In the genomic region with DNA sequence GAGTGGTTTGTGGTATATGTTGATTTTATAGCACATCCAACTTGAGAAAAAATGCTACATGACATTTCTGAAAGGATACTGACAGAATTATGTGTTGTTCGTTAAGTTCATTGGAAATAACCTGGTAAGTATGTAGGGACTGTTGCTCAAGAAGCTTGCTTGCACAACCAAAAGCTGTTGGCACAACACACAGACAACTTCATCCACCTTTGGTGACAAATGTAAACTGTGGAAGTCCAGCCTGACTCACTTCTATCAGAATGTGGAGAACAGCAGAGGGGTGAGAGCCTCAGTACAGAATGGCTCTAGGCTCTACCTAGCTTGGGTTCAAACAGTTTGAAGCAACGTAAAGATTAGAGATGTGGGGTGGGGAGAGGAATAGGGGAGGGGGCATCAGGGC, we compare ENCODE assay signal across 29 mouse cellular contexts. TPM values are rescaled to one million over a fixed set of nuclear protein-coding genes. Genes with fewer than 3 reads are reported as not detected.
DNase-seq lines count a peak whose midpoint lies in the region; ATAC-seq and TF ChIP-seq lines count a peak whose summit lies in the region.
"Had no signal": no experiment of that assay in that cellular context is flagged by ENCODE, and none has a peak within 500 bp of the region (broad histone marks: within the 10 kb centered on the region; RNA-seq: fewer than 3 reads in every experiment).

No protein-coding gene starts in this region.

- DNase-seq in heart, adult 11 months, result peak; percentile 19
- DNase-seq in heart, adult 8-10 months (ENCODE audit: low spot score), result no peak
- peak; percentile 29 for DNase-seq in lung, postnatal 0 days (ENCODE audit: low spot score)
- DNase-seq in lung, postnatal 10 days, result no peak
- peak; percentile 36 for DNase-seq in fat pad, adult 2 months (ENCODE audit: extremely low read depth, low read depth, low spot score)
- DNase-seq in forebrain, embryonic 11.5 days (ENCODE audit: low spot score), result no peak
- DNase-seq in cerebellum, postnatal 10 days, result no peak
- DNase-seq: adrenal gland, postnatal 36 days; B cell, adult 2 months; cerebellum, adult 2 months; cerebellum, postnatal 25 days; gastrocnemius, postnatal 25 days; heart, postnatal 14 days; kidney, adult 18-20 months; kidney, postnatal 4 days; right cerebral cortex, postnatal 4 days; thymus, adult 18-20 months; thymus, postnatal 25 days had no signal

- WGBS in lung, postnatal 0 days, result 75% methylated on average over 2 of the region's 2 CpGs
- 87% methylated on average over 2 of the region's 2 CpGs for WGBS in forebrain, embryonic 11.5 days

- H3K9me3 ChIP-seq in lung, postnatal 0 days (ENCODE audit: low read length), result no peaks in the 10 kb centered on the region
- H3K9me3 ChIP-seq in forebrain, embryonic 11.5 days (ENCODE audit: control insufficient read depth, low read length), result no peaks in the 10 kb centered on the region
- H3K9me3 ChIP-seq: forebrain, embryonic 15.5 days; hindbrain, embryonic 10.5 days; limb, embryonic 13.5 days; liver, embryonic 15.5 days; neural tube, embryonic 12.5 days had no signal

- no peak for TF ChIP-seq EP300 in lung, postnatal 0 days (IDR thresholded peaks at IDR 0.05)

- no peaks in the 10 kb centered on the region for H3K36me3 ChIP-seq in lung, postnatal 0 days (ENCODE audit: insufficient read depth, low read length)
- no peaks in the 10 kb centered on the region for H3K36me3 ChIP-seq in forebrain, embryonic 11.5 days (ENCODE audit: control insufficient read depth, insufficient read depth, low read length)
- H3K36me3 ChIP-seq: forebrain, embryonic 15.5 days; hindbrain, embryonic 10.5 days; limb, embryonic 13.5 days; liver, embryonic 15.5 days; neural tube, embryonic 12.5 days had no signal

- H3K4me1 ChIP-seq in lung, postnatal 0 days (ENCODE audit: insufficient read depth, low read depth, low read length), result no peaks in the 10 kb centered on the region
- no peaks in the 10 kb centered on the region for H3K4me1 ChIP-seq in forebrain, embryonic 11.5 days (replicated peaks; ENCODE audit: control insufficient read depth, insufficient read depth, low read length)
- H3K4me1 ChIP-seq: forebrain, embryonic 15.5 days; hindbrain, embryonic 10.5 days; limb, embryonic 13.5 days; neural tube, embryonic 12.5 days had no signal

- no peak overlapping the region for H3K27ac ChIP-seq in lung, postnatal 0 days (ENCODE audit: low read length)
- no peak overlapping the region for H3K27ac ChIP-seq in forebrain, embryonic 11.5 days (ENCODE audit: low read depth, low read length)
- H3K27ac ChIP-seq: forebrain, embryonic 15.5 days; hindbrain, embryonic 10.5 days; limb, embryonic 13.5 days; liver, embryonic 15.5 days; neural tube, embryonic 12.5 days; stomach, postnatal 0 days had no signal

- H3K9ac ChIP-seq in lung, postnatal 0 days (replicated peaks; ENCODE audit: low read depth), result no peak overlapping the region
- H3K9ac ChIP-seq in forebrain, embryonic 11.5 days (ENCODE audit: low read length), result no peak overlapping the region
- H3K9ac ChIP-seq: forebrain, embryonic 15.5 days; limb, embryonic 13.5 days; liver, embryonic 15.5 days; neural tube, embryonic 12.5 days had no signal

- no peak overlapping the region for H3K4me2 ChIP-seq in lung, postnatal 0 days (replicated peaks; ENCODE audit: low read depth, low read length)
- H3K4me2 ChIP-seq in forebrain, embryonic 11.5 days (ENCODE audit: low read depth, low read length, severe bottlenecking), result no peak overlapping the region
- H3K4me2 ChIP-seq: forebrain, embryonic 15.5 days; limb, embryonic 13.5 days; liver, embryonic 15.5 days; midbrain, embryonic 11.5 days; neural tube, embryonic 12.5 days had no signal

- no peak overlapping the region for H3K4me3 ChIP-seq in lung, postnatal 0 days (ENCODE audit: low read depth, low read length)
- H3K4me3 ChIP-seq in forebrain, embryonic 11.5 days (ENCODE audit: low read depth, low read length), result no peak overlapping the region
- H3K4me3 ChIP-seq: forebrain, embryonic 15.5 days; hindbrain, embryonic 10.5 days; limb, embryonic 13.5 days; liver, embryonic 15.5 days; myocyte; neural tube, embryonic 12.5 days had no signal

- TF ChIP-seq CTCF in lung, postnatal 0 days (IDR thresholded peaks at IDR 0.05), result no peak

- peak; percentile 17; the same call in 1 of the 2 replicates for ATAC-seq in lung, postnatal 0 days
- ATAC-seq in megakaryocyte progenitor cell, adult 5-6 weeks (replicated peaks; ENCODE audit: poor library complexity), result peak; percentile 55
- ATAC-seq in forebrain, embryonic 11.5 days (replicated peaks; ENCODE audit: low FRiP score), result no peak
- ATAC-seq: activated CD4-positive, CD25-positive, alpha-beta regulatory T cell, adult 4 months; forebrain, embryonic 15.5 days; hindbrain, embryonic 16.5 days had no signal

- H3K27me3 ChIP-seq in lung, postnatal 0 days (replicated peaks; ENCODE audit: insufficient read depth, low read length), result no peaks in the 10 kb centered on the region
- H3K27me3 ChIP-seq in forebrain, embryonic 11.5 days (ENCODE audit: control insufficient read depth, insufficient read depth, low read length), result no peaks in the 10 kb centered on the region
- H3K27me3 ChIP-seq: forebrain, embryonic 15.5 days; limb, embryonic 13.5 days; liver, embryonic 15.5 days; neural tube, embryonic 12.5 days had no signal

RNA-seq across cellular contexts. Expression of gene Pde8a, which starts 19.3 kb away (rescaled TPM):
- 10 to 100 TPM; 13.4 to 16.0 (median 14.0) TPM for total RNA-seq in heart, adult 8-10 months (2022)
- 6.1 and 6.5 TPM in 2 replicates for polyA plus RNA-seq in lung, postnatal 0 days (2015; fragmentation: Nextera tagmentation; extraction: Ambion mirVana)
- 7.7 and 9.4 TPM in 2 replicates for total RNA-seq in megakaryocyte progenitor cell, adult 5-6 weeks (2015)
- total RNA-seq in megakaryocyte progenitor cell, adult 5-6 weeks (2017), result 2.4 and 7.2 TPM in 2 replicates
- polyA plus RNA-seq in forebrain, embryonic 11.5 days (2014; fragmentation: Nextera tagmentation; extraction: Ambion mirVana), result 2.4 and 3.7 TPM in 2 replicates

Comparison
In these comparisons a context has a peak if more than half of its experiments do, and no peak if none do; other contexts are left out.
1. DNase-seq: peak in heart, adult 11 months (single experiment), lung, postnatal 0 days (single experiment) and fat pad, adult 2 months (single experiment); none in heart, adult 8-10 months (single experiment), lung, postnatal 10 days (single experiment), forebrain, embryonic 11.5 days (single experiment) and cerebellum, postnatal 10 days (0 of 2).